In the genomic region with DNA sequence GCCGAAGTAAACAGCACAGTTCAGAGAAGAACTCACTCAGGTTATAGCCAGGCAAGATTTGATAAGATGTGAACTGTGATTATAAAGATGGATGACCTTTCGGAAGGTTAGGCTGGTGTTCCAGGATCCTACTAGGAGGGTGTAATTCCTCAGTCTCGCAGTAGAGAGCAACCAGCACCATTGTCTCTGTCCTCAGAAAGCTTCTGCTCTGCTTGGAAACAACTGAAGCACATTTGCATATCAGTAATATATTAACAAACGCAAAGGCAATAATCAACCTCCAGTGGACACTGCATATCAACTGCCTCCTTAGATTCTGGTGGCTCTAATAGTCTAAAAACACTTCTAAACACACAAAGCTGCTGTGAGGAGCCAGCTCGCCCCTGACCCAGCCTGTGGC, we compare ENCODE assay signal across 17 mouse cellular contexts. TPM values are rescaled to one million over a fixed set of nuclear protein-coding genes. Genes with fewer than 3 reads are reported as not detected.
DNase-seq lines count a peak whose midpoint lies in the region; ATAC-seq and TF ChIP-seq lines count a peak whose summit lies in the region.
"Had no signal": no experiment of that assay in that cellular context is flagged by ENCODE, and none has a peak within 500 bp of the region (broad histone marks: within the 10 kb centered on the region; RNA-seq: fewer than 3 reads in every experiment).

No protein-coding gene starts in this region.

- WGBS in bone marrow, adult 2 months: 53% methylated on average over 5 of the region's 5 CpGs
- 68% methylated on average over 5 of the region's 5 CpGs for WGBS in liver, embryonic 11.5 days
- WGBS in small intestine, adult 2 months: 29% methylated on average over 5 of the region's 5 CpGs
- WGBS in midbrain, embryonic 15.5 days: 83% methylated on average over 5 of the region's 5 CpGs

- H3K9ac ChIP-seq in liver, embryonic 11.5 days (ENCODE audit: low read depth, low read length): no peak overlapping the region
- no peak overlapping the region for H3K9ac ChIP-seq in midbrain, embryonic 15.5 days
- H3K9ac ChIP-seq: forebrain, embryonic 13.5 days; heart, embryonic 12.5 days; limb, embryonic 13.5 days; neural tube, embryonic 12.5 days had no signal

- no peak for TF ChIP-seq POLR2A in bone marrow, adult 2 months (IDR thresholded peaks at IDR 0.05; ENCODE audit: borderline replicate concordance, control insufficient read depth, low read depth, low read length)
- no peak for TF ChIP-seq POLR2A in small intestine, adult 2 months (IDR thresholded peaks at IDR 0.05; ENCODE audit: low read depth, low read length)

- H3K36me3 ChIP-seq in liver, embryonic 11.5 days (ENCODE audit: control insufficient read depth, insufficient read depth, low read length): no peaks in the 10 kb centered on the region
- H3K36me3 ChIP-seq in small intestine, adult 2 months (ENCODE audit: control insufficient read depth, insufficient read depth, low read length): no peaks in the 10 kb centered on the region
- H3K36me3 ChIP-seq in midbrain, embryonic 15.5 days (replicated peaks): no peaks in the 10 kb centered on the region
- H3K36me3 ChIP-seq: heart, embryonic 12.5 days; neural tube, embryonic 12.5 days had no signal

- TF ChIP-seq CTCF in bone marrow, adult 2 months (IDR thresholded peaks at IDR 0.05; ENCODE audit: control insufficient read depth, insufficient read depth, low read length): no peak
- no peak for TF ChIP-seq CTCF in small intestine, adult 2 months (IDR thresholded peaks at IDR 0.05; ENCODE audit: extremely low read depth, insufficient read length, insufficient replicate concordance, low read depth, low read length)

- no peak for ATAC-seq in liver, embryonic 11.5 days (replicated peaks; ENCODE audit: low FRiP score)
- ATAC-seq in midbrain, embryonic 15.5 days (replicated peaks): no peak
- no peak for ATAC-seq in erythroid progenitor cell, adult 5-6 weeks (replicated peaks; ENCODE audit: low FRiP score, poor library complexity, severe bottlenecking)
- ATAC-seq: forebrain, embryonic 13.5 days had no signal

- no peak overlapping the region for H3K4me3 ChIP-seq in bone marrow, adult 2 months (replicated peaks; ENCODE audit: control insufficient read depth, low read depth, low read length)
- no peak overlapping the region for H3K4me3 ChIP-seq in liver, embryonic 11.5 days (ENCODE audit: low read depth, low read length)
- no peak overlapping the region for H3K4me3 ChIP-seq in small intestine, adult 2 months (ENCODE audit: low read depth, low read length)
- no peak overlapping the region for H3K4me3 ChIP-seq in midbrain, embryonic 15.5 days
- H3K4me3 ChIP-seq: forebrain, embryonic 13.5 days; heart, embryonic 12.5 days; limb, embryonic 13.5 days; midbrain, embryonic 10.5 days; neural tube, embryonic 12.5 days had no signal

- peak overlapping the region; percentile 80; the same call in 1 of the 2 replicates for H3K27ac ChIP-seq in bone marrow, adult 2 months (ENCODE audit: control insufficient read depth, insufficient read depth, low read depth, low read length, poor library complexity)
- H3K27ac ChIP-seq in liver, embryonic 11.5 days (ENCODE audit: low read depth, low read length): peak overlapping the region; percentile 16; the same call in 1 of the 2 replicates
- peak overlapping the region; percentile 74 for H3K27ac ChIP-seq in small intestine, adult 2 months (ENCODE audit: insufficient read depth, low read depth, low read length)
- H3K27ac ChIP-seq in midbrain, embryonic 15.5 days: no peak overlapping the region
- H3K27ac ChIP-seq: forebrain, embryonic 13.5 days; limb, embryonic 13.5 days; midbrain, embryonic 10.5 days; neural tube, embryonic 12.5 days had no signal

- no peaks in the 10 kb centered on the region for H3K27me3 ChIP-seq in liver, embryonic 11.5 days (replicated peaks; ENCODE audit: control insufficient read depth, insufficient read depth, low read length)
- H3K27me3 ChIP-seq in small intestine, adult 2 months (ENCODE audit: control insufficient read depth, insufficient read depth, low read length): no peaks in the 10 kb centered on the region
- no peaks in the 10 kb centered on the region for H3K27me3 ChIP-seq in midbrain, embryonic 15.5 days (replicated peaks)
- H3K27me3 ChIP-seq: forebrain, embryonic 13.5 days; heart, embryonic 12.5 days; limb, embryonic 13.5 days; neural tube, embryonic 12.5 days had no signal

- DNase-seq in kidney, adult 9 months: peak; percentile 76
- no peak for DNase-seq in kidney, postnatal 25 days
- DNase-seq in liver, embryonic 11.5 days (ENCODE audit: low spot score): no peak
- DNase-seq: adrenal gland, adult 2 months; cerebellum, postnatal 25 days; gastrocnemius, postnatal 36 days; lung, postnatal 14 days; thymus, postnatal 25 days had no signal

- H3K4me1 ChIP-seq in bone marrow, adult 2 months (ENCODE audit: control insufficient read depth, insufficient read depth, low read length): peaks cover 9% of the 10 kb centered on the region
- peaks cover 52% of the 10 kb centered on the region for H3K4me1 ChIP-seq in liver, embryonic 11.5 days (replicated peaks; ENCODE audit: control insufficient read depth, insufficient read depth, low read length)
- H3K4me1 ChIP-seq in small intestine, adult 2 months (ENCODE audit: control insufficient read depth, insufficient read depth, insufficient read length, low read length): peaks cover 9% of the 10 kb centered on the region; the same call in 1 of the 2 replicates
- no peaks in the 10 kb centered on the region for H3K4me1 ChIP-seq in midbrain, embryonic 15.5 days
- H3K4me1 ChIP-seq: forebrain, embryonic 13.5 days; midbrain, embryonic 10.5 days; neural tube, embryonic 12.5 days had no signal

- H3K4me2 ChIP-seq in liver, embryonic 11.5 days: no peak overlapping the region
- H3K4me2 ChIP-seq in midbrain, embryonic 15.5 days: no peak overlapping the region
- H3K4me2 ChIP-seq: forebrain, embryonic 13.5 days; heart, embryonic 12.5 days; limb, embryonic 13.5 days; neural tube, embryonic 12.5 days had no signal

- no peaks in the 10 kb centered on the region for H3K9me3 ChIP-seq in liver, embryonic 11.5 days (ENCODE audit: control insufficient read depth, low read length)
- no peaks in the 10 kb centered on the region for H3K9me3 ChIP-seq in midbrain, embryonic 15.5 days
- H3K9me3 ChIP-seq: forebrain, embryonic 13.5 days; heart, embryonic 12.5 days; limb, embryonic 13.5 days; midbrain, embryonic 10.5 days; neural tube, embryonic 12.5 days had no signal

RNA-seq across cellular contexts. Expression of a gene that starts 47.8 kb away (rescaled TPM):
- 25.1 and 59.7 TPM in 2 replicates for polyA plus RNA-seq in bone marrow, adult 2 months (2011; ENCODE audit: insufficient read depth, insufficient read length, low replicate concordance, missing spikeins)
- 11.5 and 12.0 TPM in 2 replicates for polyA plus RNA-seq in liver, embryonic 11.5 days (2014; fragmentation: Nextera tagmentation; extraction: Ambion mirVana)
- 1.7 and 1.8 TPM in 2 replicates for polyA plus RNA-seq in small intestine, adult 2 months (2012; rRNA removed)
- 2.3 TPM in 2 replicates for polyA plus RNA-seq in midbrain, embryonic 15.5 days (2015; fragmentation: Nextera tagmentation; extraction: Ambion mirVana)
- total RNA-seq in erythroid progenitor cell, adult 5-6 weeks (2015; ENCODE audit: low replicate concordance): 18.7 and 18.9 TPM in 2 replicates
- 18.6 and 48.0 TPM in 2 replicates for total RNA-seq in erythroid progenitor cell, adult 5-6 weeks (2017; ENCODE audit: low replicate concordance)

RNA-seq across cellular contexts. Expression of a gene that starts 48.5 kb away (rescaled TPM):
- polyA plus RNA-seq in bone marrow, adult 2 months (2011; ENCODE audit: insufficient read depth, insufficient read length, low replicate concordance, missing spikeins): 23.4 and 39.5 TPM in 2 replicates
- 21.4 and 27.4 TPM in 2 replicates for polyA plus RNA-seq in liver, embryonic 11.5 days (2014; fragmentation: Nextera tagmentation; extraction: Ambion mirVana)
- 28.7 and 74.7 TPM in 2 replicates for polyA plus RNA-seq in small intestine, adult 2 months (2012; rRNA removed)
- 43.5 and 45.3 TPM in 2 replicates for polyA plus RNA-seq in midbrain, embryonic 15.5 days (2015; fragmentation: Nextera tagmentation; extraction: Ambion mirVana)
- total RNA-seq in erythroid progenitor cell, adult 5-6 weeks (2015; ENCODE audit: low replicate concordance): 274 and 280 TPM in 2 replicates
- total RNA-seq in erythroid progenitor cell, adult 5-6 weeks (2017; ENCODE audit: low replicate concordance): 160 and 174 TPM in 2 replicates
